Mouse (Mus musculus): Measurements from ENCODE around the gene Dynlrb2.

DNA sequence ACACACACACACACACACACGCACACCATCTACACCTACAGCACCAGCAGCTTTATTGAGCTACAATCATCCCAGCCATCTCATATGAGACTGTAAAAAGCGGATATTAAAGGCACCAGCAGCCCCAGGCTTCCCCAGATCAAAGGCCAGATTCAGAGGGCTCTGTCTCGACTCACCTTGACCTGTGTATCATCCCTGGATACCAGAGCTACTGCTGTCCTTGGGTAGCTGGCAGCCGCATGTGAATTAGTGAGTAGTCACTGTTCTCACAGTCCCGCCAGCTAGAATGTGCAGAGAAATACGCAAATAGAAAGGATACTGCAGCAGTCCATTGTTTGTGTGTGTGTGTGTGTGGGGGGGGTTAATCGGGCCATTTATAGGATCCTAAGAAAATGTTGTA, 24.0 kb downstream of the Dynlrb2 start:
- no peak for TF ChIP-seq TAL1 (IDR thresholded peaks at IDR 0.05; ENCODE audit: low read length)
- no peak for TF ChIP-seq GATA1 (IDR thresholded peaks at IDR 0.05; ENCODE audit: low read length)
